Mouse (Mus musculus) C2C12 (cell line): ENCODE data around the gene Hcn2.

Experiments
- CEBPB ChIP-seq: IDR thresholded peaks from one replicate; pipeline ENCODE4 v1.6.1; 2011; ENCODE audit warnings: low read depth, mild to moderate bottlenecking, control low read depth, moderate library complexity
- CTCF ChIP-seq: IDR thresholded peaks from one replicate; pipeline ENCODE4 v1.5.1; 2011; ENCODE audit not compliant: control insufficient read depth, insufficient read depth, insufficient read length
- MAX ChIP-seq: IDR thresholded peaks from one replicate; pipeline ENCODE4 v1.6.1; 2011; ENCODE audit warnings: mild to moderate bottlenecking, control low read depth
- MYOD1 ChIP-seq: IDR thresholded peaks from one replicate; pipeline ENCODE4 v1.6.1; 2011; ENCODE audit warnings: low read depth; ENCODE audit not compliant: control insufficient read depth, insufficient read length
- USF1 ChIP-seq: IDR thresholded peaks from one replicate; pipeline ENCODE4 v1.6.1; 2011; ENCODE audit warnings: low read depth, mild to moderate bottlenecking, control low read depth, moderate library complexity

DNA sequence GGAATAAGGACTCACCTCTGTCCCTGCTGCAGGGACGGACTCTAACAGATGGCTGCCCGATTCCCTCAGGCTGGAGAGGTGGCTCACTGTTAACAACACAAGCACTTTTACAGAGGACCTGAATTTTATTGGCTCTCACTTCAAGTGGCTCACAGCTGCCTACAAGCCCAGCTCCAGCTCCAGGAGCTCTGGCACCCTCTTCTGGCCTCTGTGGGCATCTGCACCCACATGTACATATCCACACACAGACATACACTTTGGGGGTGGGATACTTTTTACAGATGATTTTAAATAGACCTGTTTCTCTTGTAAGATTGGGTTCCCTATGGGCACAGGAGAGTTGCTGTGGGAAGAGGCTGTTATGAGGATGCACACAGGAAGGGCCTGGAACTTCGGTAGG is 55.9 kb downstream of the Hcn2 start:
- TF ChIP-seq CTCF (no peak), MYOD1 (no peak), CEBPB (no peak), USF1 (no peak), MAX (no peak)
